Mouse (Mus musculus) large intestine, adult 2 months (tissue): ENCODE data around the gene Zscan21. TPM values are rescaled to one million over a fixed set of nuclear protein-coding genes. Genes with fewer than 3 reads are reported as not detected.
A peak's percentile ranks its signal among the peaks of the same experiment; 100 is the strongest.
"Not testable (repeated sequence)": the region's sequence is repeated elsewhere in the genome, so short reads cannot be mapped to it uniquely, and the experiment has no call there.

Source experiments
- DNase-seq: peaks from one replicate; pipeline ENCODE4 v3.0.0-alpha.2; 2012; ENCODE audit warnings: low read depth, low spot score
- WGBS: fragments of 180-500 bp; shearing (Covaris S2); methylation state at CpG from one replicate; pipeline ENCODE4 v1.1.7; 2018; 5-methylcytosine and 5-hydroxymethylcytosine counted together
- polyA plus RNA-seq: library from polyadenylated mRNA; depleted of rRNA; stranded (reverse); fragments of >200 nt; gene quantifications from 2 replicates; pipeline ENCODE4 v1.2.3, GENCODE M21; 2012

Zscan21 gene
- polyA plus RNA-seq, 1 experiment, result 7.5 TPM

DNA sequence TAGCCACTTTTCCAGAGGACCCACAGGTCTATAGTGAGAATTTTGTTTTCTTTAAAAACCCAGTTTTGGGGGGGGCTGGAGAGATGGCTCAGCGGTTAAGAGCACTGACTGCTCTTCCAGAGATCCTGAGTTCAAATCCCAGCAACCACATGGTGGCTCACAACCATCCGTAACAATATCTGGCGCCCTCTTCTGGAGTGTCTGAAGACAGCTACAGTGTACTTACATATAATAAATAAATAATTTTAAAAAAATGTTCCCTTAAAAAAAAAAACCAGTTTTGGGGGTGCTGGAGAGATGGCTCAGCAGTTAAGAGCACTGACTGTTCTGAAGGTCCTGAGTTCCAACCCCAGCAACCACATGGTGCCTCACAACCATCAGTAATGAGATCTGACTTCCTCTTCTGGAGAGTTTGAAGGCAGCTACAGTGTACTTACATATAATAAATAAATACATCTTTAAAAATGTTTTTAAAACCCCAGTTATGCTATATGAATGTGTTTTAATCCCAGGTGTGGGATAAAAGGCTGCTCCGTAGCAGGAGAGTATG is 6.8 kb upstream of the Zscan21 start:
- DNase-seq, result not testable (repeated sequence)
- WGBS, result 58% methylated on average over 4 of the region's 4 CpGs

DNA sequence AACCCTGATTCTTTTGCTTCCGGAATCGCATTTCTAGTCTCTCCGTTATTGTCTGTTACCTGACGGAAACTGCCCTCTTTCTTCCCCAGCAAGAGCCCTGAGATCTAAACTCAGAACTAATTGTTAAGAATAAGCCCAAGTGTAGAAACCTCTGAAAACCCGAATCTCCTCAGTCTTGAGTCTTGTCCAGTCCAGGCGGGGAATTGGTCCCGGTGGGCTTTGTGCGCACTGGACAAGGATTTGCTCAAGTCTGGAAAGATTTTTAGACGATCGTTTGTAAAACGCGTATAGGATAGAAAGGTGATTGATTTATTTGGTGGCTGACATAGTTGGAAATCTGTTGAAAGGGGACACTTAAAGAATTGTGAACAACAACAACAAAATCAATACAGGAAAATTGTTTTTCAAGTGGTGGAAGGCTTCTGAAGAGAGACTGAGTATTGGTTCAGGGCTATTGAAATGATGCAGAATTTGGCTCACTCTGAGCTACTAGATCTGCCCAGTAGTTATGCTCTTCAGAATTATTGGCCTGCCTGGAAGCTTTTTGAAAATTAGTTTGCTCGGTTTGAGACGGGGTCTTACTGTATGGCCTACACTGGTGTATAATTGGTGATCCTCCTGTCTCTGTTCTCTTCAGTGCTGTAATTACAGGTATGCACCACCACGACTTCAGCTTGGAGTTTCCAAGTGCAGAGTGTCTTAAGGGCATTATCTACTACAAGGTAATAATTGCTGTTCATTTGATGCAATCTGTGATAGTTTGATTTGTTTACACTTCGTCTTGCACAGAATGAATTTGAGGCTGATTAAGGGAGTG is 704 bp downstream of the Zscan21 start:
- DNase-seq, result no peak
- WGBS, result 2% methylated on average over 16 of the region's 16 CpGs

DNA sequence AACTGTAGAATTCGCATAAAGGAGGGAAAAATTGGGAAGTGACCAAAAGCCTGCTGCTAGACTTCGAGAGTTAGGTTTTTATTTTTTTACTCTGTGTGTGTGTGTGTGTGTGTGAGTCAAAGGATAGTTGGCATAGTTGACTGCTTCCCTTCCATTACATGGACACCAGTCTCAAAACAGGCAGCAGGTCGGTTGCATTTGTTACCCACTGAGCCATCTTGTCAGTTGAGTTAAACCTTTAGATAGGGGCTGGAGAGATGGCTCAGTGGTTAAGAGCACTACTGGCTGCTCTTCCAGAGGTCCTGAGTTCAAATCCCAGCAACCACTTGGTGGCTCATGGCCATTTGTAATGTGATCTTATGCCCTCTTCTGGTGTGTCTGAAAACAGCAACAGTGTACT is 1.3 kb downstream of the Zscan21 start:
- 37% methylated on average over 3 of the region's 3 CpGs for WGBS
- no peak for DNase-seq

DNA sequence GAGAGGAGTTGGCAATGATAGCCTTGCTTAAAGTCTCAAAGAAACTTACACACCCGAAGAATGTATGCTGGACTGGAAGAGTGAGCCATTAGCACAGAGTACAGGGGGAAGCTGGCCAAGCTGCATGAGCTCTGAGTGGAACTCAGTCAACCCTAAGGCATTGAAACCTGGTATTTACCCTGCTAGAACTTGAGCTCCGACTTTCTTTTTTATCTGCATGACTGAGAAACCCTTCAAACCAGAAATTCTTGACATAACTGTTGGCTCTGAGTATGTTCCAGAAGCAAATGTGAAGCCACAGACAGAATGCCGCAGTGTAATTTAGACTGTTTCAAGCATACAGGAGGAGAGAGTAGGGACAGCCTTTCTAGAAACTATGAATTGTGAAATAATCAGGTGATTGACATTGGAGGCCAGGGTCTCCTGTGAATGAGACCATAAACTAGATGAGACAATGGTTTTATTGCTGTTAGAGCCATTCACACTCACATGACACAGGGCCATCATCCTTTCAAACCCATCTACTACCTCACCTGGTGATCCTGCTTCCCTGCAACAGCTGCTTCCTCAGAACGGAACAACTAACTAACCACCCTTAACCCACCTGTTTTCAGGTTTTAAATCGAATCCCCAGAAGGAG is 15.8 kb downstream of the Zscan21 start:
- no peak for DNase-seq
- WGBS, result 64% methylated on average over 5 of the region's 5 CpGs

DNA sequence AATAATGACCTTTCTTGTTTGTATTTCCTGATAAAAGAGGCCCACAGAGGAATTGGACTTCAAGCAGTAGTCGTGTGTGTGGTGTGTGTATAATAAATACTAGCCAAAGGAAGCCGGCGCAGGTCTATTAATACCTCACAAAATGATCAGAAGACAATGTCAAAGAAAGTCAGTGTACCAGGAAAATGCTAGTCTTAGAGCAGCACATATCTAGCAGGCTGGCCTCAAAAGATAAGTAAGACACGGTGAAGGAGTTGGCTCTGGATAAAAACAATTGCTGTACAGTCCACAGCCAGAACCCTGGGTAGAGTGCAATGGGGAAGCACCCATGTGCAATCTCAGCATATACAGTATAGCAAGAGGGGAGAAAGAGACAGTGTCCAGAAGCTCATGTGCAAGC is 20.6 kb downstream of the Zscan21 start:
- 58% methylated on average over 4 of the region's 4 CpGs for WGBS
- DNase-seq, result no peak

DNA sequence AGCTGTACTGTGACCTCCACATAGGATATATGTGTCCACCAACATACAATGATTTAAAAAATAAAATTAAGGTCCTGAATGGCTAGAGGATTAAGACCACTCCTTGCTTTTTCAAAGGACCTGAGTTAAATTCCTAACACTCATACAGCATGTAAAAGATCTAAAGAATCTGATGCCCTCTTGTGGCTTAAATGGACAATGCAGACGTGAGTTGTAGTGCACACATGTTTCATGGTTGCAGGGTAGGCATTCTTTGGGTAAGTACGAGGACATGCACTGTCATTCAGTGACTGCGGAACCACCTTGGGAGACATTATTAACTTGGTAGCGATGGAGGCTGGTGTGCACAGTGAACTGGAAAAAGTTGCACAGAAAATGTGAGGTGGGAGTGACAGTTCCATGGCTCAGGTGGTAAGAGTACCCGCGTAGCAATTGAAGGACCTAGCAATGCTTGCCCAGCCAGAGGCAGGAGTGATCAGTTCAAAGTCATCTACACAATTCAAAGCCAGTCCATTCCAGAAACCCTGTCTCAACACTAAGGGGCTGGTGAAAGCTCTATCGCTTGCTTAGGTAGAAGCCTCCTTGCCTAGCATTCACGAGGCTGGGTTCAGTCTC is 21.3 kb downstream of the Zscan21 start:
- WGBS, result 49% methylated on average over 8 of the region's 8 CpGs
- DNase-seq, result no peak

DNA sequence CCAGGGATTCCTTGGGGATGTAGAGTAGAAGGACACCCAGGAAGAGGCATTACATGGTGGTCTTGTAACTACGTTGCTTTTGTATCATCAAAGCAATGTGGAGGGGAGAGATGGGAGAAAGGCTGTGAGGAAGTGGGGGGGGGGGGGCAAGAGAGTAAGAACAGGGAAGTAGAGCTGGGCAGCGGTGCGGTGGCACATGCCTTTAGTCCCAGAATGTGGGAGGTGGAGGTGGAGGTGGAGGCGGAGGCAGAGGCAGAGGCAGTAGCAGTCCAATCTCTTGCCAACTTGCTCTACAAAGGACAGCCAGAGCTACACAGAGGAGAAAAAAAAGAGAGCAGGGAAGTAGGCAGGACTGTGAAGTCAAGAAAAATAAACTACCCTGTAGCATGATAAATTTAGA is 21.9 kb downstream of the Zscan21 start:
- WGBS, result 64% methylated on average over 4 of the region's 4 CpGs
- DNase-seq, result no peak

DNA sequence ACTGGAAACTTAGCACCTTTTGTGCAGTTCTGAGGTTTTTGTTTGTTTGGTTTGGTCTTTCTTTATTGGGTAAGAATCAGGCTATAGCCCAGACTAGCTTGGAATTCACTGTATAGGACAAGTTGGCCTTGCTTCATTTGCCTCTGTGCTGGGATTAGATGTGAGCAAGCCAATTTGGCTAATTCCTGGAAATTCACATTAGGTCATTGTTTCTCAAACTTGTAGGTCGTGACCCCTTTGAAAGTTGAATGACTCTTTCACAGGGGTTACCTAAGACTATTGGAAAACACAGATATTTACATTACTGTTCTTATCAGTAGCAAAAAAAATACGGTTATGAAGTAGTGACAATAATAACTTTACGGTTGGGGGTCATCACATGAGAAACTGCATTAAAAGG is 37.7 kb downstream of the Zscan21 start:
- DNase-seq, result no peak
- WGBS, result 44% methylated on average over 3 of the region's 3 CpGs

DNA sequence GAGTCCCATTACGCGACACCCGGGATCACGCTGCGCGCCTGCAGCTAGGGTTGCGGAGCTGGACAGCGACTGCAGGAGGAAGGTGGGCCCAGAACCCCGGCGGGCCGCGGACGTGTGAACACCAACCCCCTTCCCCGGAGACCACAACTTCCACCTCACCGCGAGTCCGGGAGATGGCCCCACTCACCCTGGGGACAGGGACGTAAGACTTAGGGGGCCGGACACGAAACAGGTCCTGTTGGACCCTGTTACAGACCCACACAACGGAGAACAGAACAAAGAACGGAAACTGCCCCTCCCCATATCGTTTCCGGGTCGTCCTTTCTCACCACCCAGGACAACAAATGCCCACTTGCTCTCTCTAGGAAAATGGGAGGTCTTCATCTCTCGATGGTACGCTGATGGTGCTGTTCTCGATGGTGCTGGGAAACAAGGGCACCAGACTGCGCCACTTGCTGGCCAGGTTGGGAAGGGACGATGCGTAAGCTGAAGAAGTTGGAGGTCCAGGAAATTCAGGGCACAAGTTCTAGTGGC is 38.8 kb downstream of the Zscan21 start, which contains the start of gene Zfp113:
Gene Zfp113 (minus strand): TSS at position 302 of the 534 bp plus-strand sequence.
- WGBS, result under 1% methylated on average over 31 of the region's 31 CpGs
- DNase-seq, result peak; percentile 93

DNA sequence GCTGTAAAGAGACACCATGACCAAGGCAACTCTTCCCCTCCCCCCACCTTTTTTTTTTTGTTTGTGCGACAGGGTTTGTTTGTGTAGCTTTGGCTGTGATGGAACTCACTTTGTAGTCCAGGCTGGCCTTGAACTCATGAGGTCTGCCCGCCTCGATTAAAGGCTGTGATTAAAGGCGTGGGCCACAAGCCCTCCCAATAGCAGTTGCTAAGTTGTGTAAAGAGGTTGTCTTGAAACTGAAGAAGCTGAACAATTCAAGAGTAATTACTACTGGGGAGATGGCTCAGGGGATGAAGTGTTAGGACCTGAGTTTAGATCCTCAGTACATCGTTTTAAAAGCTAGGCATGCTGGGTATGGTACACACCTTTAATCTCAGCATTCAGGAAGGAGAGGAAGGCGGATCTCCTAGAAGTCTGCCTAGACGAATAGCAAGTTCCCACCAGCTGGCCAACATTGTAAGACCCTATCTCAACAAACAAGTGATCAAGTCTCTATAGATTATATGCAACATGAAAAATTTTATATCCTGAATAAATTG is 43.6 kb downstream of the Zscan21 start:
- 53% methylated on average over 7 of the region's 7 CpGs for WGBS
- DNase-seq, result no peak

DNA sequence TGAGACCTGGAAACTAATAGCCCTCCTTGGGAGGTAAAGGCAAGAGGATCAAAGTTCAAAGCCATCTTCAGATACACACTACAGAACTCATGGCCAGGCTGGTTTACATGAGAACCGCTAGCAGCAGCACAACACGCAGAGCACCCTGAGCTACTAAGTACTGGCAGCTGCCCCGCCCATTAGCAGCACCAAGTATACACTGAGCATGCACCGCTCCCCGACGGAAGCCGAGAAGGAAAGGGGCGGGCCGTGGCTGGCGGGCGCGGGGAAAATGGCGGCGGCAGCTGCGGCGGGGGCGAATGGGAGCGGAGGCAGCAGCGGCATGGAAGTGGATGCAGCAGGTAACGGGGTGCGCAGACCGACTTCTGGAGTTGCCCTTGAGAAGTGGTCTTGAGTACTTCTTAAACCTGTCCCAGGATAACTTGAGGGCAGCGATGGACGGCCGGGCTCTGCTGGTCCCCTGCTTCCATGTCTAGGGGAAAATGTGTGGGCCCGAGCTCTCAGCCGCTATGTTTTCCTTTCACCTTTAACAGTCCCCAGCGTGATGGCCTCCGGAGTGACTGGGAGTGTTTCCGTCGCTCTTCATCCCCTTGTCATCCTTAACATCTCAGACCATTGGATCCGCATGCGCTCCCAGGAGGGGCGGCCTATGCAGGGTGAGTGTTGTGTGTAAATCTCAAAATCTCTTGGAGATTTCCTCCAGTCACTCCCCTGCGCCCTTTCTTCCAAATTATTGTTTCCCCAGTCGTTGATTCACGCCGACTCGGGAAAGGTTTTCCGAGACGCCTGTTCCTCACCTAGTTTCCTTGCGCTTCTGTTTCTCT is 44.4 kb downstream of the Zscan21 start, which contains the start of gene Cops6:
Gene Cops6 (plus strand): TSS at position 230 of the 824 bp plus-strand sequence.
- WGBS, result under 1% methylated on average over 42 of the region's 42 CpGs
- DNase-seq, result peak; percentile 73

DNA sequence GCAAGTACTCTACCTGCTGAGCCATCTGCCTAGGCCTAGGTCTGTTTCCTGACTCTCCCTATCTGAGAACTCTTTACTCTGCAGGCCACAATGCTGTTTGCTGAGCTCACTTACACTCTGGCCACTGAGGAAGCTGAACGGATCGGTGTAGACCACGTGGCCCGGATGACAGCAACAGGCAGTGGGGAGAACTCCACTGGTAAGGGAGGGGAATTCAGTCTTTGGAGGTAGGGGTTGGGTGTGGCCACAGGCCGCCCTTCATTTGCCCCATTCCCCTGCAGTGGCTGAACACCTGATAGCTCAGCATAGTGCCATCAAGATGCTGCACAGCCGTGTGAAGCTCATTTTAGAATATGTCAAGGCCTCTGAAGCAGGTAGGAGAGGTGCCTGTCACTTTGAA is 46.3 kb downstream of the Zscan21 start:
- no peak for DNase-seq
- 59% methylated on average over 6 of the region's 6 CpGs for WGBS

DNA sequence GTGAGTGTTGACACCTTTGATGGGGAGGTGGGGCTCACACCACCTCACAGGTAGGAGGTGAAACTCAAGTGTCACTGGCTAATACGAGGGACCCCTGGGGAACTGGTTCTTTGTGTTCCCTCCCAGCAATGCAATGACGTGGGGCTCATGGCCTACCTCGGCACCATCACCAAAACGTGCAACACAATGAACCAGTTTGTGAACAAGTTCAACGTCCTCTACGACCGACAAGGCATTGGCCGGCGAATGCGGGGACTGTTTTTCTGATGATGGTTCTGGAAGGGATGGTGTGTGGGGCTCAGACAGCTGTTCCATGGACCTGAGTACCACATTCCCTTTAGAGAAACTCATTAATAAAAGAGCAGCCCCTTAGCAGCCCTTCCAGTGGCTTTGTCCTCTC is 46.9 kb downstream of the Zscan21 start:
- 65% methylated on average over 10 of the region's 10 CpGs for WGBS
- DNase-seq, result no peak

DNA sequence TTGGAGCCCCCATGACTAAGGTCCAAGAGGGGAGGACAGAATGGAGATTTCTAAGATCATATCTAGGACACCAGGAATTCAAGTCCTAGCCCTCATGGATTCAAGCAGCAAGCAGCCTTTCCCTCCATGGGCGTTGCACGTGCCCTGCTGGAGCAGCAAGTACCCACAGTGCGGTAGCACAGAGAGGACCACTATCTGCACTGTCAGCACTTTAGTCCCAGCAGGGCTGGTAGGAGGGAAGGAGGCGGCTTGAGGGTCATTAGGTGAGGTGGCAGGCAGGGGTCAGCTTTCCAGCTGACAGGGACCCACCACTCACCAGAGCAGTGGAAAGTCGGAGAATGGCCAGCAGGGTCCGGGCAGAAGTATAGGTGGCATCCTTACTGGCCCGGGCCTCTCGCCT is 48.9 kb downstream of the Zscan21 start:
- DNase-seq, result no peak
- 87% methylated on average over 8 of the region's 8 CpGs for WGBS

DNA sequence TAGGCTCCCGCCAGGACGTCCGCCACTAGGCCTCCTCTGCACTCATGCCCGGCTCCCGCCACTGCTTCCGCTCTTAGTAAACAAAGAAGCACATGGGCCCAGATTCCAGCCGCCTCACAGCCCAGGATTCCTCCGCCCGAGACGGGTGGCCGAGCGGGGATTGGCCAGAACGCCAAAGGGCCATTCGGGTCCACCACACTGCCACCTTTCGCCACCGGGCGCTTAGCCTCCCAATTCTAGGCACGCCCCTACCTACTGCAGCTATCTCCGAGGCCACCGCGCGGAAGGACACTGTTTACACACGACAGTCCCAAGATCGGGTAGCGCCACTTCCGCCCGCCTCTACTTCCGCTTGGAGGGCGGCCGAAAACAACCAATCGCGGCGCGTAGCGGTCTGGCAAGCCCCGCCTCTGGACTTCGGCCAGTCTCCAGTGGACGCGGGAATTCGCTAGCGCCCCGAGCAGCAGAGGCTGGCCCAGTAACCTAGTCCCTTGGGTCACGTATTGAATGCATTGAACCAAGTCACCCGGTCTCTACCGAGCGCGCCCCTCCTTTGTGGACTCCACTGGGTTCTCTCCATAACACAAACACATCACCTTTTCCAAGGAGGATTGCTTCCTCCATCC is 54.3 kb downstream of the Zscan21 start:
- WGBS, result under 1% methylated on average over 47 of the region's 47 CpGs
- peak; percentile 88 for DNase-seq

DNA sequence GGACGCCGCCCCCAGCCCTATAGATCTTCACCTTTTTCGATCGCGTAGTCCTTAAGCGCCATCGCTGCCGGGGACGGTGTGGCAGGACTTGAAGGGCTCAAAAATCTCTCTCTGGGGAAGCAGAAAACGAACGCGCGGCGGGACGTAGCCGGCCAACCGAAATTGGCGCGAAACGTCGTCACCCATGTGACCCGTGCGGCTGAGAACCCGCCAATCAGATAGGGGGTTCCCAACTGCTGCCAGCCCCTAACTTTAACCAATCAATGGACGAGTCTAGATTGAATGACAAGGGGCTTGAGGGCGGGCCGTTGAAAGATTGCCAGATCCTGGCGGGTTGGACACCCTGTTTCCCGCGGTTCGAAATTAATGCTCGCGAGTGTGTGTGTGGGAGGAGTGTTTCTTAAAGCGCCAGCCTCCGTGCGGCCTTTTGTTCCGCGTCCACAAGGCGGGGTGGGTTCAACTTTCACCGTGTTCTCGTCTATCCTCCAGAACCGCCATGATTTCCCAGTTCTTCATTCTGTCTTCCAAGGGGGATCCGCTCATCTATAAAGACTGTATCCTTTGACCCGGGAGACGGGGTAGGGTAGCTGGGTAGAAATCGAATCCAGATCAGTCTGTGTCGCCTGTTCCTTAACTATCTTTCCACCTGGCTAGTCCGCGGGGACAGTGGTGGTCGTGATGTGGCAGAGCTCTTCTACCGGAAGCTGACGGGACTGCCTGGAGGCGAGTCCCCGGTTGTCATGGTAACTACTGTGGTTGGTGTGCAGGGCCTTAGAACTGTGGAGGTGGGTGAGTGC is 55.2 kb downstream of the Zscan21 start, which contains the start of the genes Ap4m1 and Mcm7:
Gene Ap4m1 (plus strand): TSS at position 308 of the 797 bp plus-strand sequence.
Gene Mcm7 (minus strand): TSS at position 728 of the 797 bp plus-strand sequence.
- DNase-seq, result peak; percentile 98
- under 1% methylated on average over 54 of the region's 54 CpGs for WGBS

DNA sequence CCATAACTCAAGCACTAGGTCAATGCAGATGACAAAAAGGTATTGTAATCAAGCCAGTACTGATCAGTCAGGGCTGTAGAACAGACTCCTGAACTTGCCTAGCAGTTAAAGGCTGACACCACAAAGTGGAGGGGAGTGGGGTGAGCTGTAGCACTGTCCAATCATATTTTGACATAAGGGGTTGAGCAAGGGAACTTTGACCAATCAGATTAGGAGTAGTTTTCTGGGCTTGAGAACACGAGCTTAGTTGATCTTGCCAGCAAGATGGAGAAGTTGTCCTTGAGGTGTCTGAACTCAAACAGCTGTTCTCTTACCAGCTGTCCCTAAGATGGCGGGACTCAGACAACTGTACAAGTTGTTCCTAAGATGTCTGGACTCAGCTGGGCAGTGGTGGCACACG is 56.5 kb downstream of the Zscan21 start:
- WGBS, result 68% methylated on average over 3 of the region's 3 CpGs
- no peak for DNase-seq
